Mouse (Mus musculus) cortical plate, adult 2 months (tissue): ENCODE results near the gene Slc1a5.

ENCODE experiments used
- CTCF ChIP-seq: fragments of 200-500 bp; IDR thresholded peaks from 2 replicates; pipeline ENCODE4 v1.5.1; 2011; ENCODE audit warnings: mild to moderate bottlenecking, control low read depth, low read length; ENCODE audit not compliant: insufficient read depth; ENCODE audit errors: extremely low read depth
- POLR2A ChIP-seq: fragments of 200-500 bp; IDR thresholded peaks from 2 replicates; pipeline ENCODE4 v1.6.1; 2011; ENCODE audit warnings: mild to moderate bottlenecking, low read length, control low read depth; ENCODE audit not compliant: insufficient read depth; ENCODE audit errors: extremely low read depth

DNA sequence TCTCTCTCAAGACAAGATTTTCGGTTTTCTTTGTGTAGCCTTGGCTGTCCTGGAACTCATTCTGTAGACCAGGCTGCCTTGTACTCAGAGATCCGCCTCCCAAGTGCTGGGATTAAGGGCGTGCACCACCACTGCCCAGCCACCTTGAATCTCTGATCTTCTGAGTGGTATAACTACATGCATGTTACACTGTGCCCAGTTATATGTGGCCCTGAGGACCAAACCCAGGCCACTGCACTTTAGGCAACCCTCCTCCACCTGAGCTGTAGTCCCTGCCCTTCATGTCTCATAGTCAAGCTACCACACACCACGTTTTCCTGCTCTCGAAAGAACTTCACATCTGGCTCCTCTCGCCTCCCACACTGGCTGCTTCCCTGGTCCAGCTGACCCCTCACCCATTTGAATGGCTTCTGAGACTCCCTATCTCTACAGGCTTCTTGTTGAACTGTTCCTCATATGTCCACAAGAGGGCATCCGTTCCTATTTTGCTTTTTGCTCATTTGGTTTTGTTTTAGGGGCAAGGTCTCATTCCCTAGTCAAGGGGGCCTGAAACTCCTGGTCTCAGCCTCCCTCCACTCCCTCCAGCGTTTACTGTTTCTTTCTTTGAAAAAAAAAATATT is 23.4 kb downstream of the Slc1a5 start:
- TF ChIP-seq POLR2A (no peak), CTCF (peak; percentile 47)
